Mouse (Mus musculus) left cerebral cortex, postnatal 4 days (tissue): Measurements from ENCODE around the gene Gmds. TPM values are rescaled to one million over a fixed set of nuclear protein-coding genes. Genes with fewer than 3 reads are reported as not detected.

Source experiments
- DNase-seq: peaks from one replicate; pipeline ENCODE4 v3.0.0-alpha.2; 2022
- intact Hi-C: fragments of 180-260 bp; cut with DNase I; formaldehyde crosslinking; loops from one replicate; pipeline ENCODE4 v1.15.1; 2025
- total RNA-seq, 2 experiments: library from RNA; stranded (reverse); gene quantifications; 2 replicates each; pipeline ENCODE4 v1.2.3; 2021

Gmds gene
- total RNA-seq, 2 experiments from 2014 or later = 25.3 to 26.3 TPM

- intact Hi-C loops = loop anchor here (2.0 to 5.0 kb wide), 3 partner anchors 411 to 610 kb away; no protein-coding TSS in a partner anchor
- no peak for DNase-seq
Observed at GRCm38 (mm10) chr13:31801703-31802305, 536.7 kb downstream of the Gmds start.

- intact Hi-C loops = loop anchor here (5.0 kb wide), 2 partner anchors 496 to 611 kb away; no protein-coding TSS in a partner anchor
- peak; percentile 90 for DNase-seq
Observed at GRCm38 (mm10) chr13:31800581-31801576, 537.7 kb downstream of the Gmds start.

- intact Hi-C loops = loop anchor here (5.0 kb wide), 2 partner anchors 694 to 884 kb away; no protein-coding TSS in a partner anchor
- no peak for DNase-seq
Observed at GRCm38 (mm10) chr13:31798075-31798474, 540.5 kb downstream of the Gmds start.

- DNase-seq = no peak
- intact Hi-C loops = loop anchor here (5.0 kb wide), 2 partner anchors 695 to 885 kb away; no protein-coding TSS in a partner anchor
Observed at GRCm38 (mm10) chr13:31797346-31797745, 541.2 kb downstream of the Gmds start.

- intact Hi-C loops = no loop called here
- DNase-seq = no peak
Observed at GRCm38 (mm10) chr13:31793163-31793562, 545.4 kb downstream of the Gmds start.

GRCm38 (mm10) chr13:31792480-31793132 is 545.9 kb downstream of the Gmds start:
- intact Hi-C loops = no loop called here
- peak; percentile 63 for DNase-seq

- intact Hi-C loops = no loop called here
- DNase-seq = no peak
Observed at GRCm38 (mm10) chr13:31784757-31785156, 553.8 kb downstream of the Gmds start.

- no peak for DNase-seq
- intact Hi-C loops = no loop called here
Observed at GRCm38 (mm10) chr13:31782063-31782462, 556.5 kb downstream of the Gmds start.

- intact Hi-C loops = no loop called here
- no peak for DNase-seq
Observed at GRCm38 (mm10) chr13:31780299-31780698, 558.2 kb downstream of the Gmds start.

- no peak for DNase-seq
- intact Hi-C loops = no loop called here
Observed at GRCm38 (mm10) chr13:31779281-31779981, 559.1 kb downstream of the Gmds start.

GRCm38 (mm10) chr13:31775762-31776161 is 562.8 kb downstream of the Gmds start:
- intact Hi-C loops = no loop called here
- no peak for DNase-seq

- intact Hi-C loops = no loop called here
- no peak for DNase-seq
Observed at GRCm38 (mm10) chr13:31772882-31773281, 565.7 kb downstream of the Gmds start.
